Mouse (Mus musculus) layer of hippocampus, adult 9-11 months (tissue): ENCODE data around the gene Rnf130.

Experiments
- DNase-seq: peaks from one replicate; pipeline ENCODE4 v3.0.0; 2022

Gene Rnf130

DNA sequence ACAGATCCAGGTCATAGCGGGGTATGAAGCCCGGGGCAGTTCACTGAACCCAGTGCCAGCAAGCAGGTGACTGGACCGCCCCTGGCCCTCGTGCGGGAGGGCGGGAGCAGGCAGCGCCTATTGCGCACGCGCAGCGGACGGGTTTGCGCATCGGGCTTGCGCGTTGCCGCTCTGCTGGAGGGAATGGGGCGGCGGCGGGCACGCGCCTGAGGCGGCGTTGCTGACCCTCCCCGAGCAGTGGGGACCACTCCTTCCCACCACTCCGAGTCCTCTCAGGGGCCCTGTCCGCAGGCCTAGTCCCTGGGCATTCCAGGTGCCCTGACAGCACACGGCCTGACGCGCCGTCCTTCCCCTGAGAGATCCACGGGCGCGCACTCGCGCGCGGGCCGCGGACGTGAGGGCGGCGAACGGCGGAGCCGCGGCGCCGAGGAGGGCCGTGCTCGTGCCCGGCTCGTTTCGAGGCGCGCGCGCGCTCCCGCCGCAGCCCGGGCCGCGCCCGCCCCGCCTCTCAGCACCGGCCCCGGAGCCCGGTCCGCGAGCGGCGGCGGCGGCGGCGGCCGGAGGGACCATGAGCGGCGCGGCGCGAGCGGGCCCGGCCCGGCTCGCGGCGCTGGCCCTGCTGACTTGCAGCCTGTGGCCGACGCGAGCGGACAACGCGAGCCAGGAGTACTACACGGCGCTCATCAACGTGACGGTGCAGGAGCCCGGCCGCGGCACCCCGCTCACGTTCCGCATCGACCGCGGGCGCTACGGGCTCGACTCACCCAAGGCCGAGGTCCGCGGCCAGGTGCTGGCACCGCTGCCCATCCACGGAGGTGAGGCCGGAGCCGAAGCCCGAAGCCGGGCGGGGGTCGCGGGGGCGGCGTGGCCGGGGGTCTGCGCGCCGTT, at the start of gene Rnf130:
TSS of gene Rnf130 (plus strand) at position 514 of the 888 bp plus-strand sequence.
- DNase-seq, result peak; percentile 94

DNA sequence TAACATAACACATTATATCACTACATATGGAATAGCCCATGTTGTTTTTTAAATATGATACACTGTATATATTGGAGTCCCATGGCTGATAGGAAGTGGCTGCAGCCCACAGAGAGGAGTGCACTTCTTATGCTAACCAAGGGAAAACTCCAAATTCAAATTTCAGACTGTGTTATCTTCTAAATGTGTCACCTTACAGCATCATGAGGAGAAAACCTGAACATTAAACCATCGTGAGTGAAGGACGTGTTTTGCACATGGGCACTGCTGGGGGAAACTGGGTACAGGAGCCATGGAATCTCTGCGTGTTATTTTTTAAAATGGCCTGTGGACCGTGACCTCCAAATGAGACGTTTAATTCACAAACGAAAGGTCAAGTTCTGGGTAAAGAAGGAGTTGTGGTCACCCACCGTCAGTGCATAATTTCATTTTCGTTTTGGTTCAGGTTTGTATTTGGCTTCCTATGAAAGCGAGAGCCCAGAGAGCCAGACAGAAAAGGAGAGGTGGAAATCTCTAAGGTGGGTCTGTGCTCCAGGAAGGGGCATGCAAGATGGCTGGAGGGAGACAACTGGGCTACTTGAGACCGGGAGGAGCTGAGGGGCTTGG, 47.1 kb upstream of the Rnf130 start:
- DNase-seq, result no peak

GRCm38 (mm10) chr11:49978935-49979334, 46.2 kb upstream of the Rnf130 start:
- no peak for DNase-seq

GRCm38 (mm10) chr11:49980681-49981235, 44.4 kb upstream of the Rnf130 start:
- no peak for DNase-seq

DNA sequence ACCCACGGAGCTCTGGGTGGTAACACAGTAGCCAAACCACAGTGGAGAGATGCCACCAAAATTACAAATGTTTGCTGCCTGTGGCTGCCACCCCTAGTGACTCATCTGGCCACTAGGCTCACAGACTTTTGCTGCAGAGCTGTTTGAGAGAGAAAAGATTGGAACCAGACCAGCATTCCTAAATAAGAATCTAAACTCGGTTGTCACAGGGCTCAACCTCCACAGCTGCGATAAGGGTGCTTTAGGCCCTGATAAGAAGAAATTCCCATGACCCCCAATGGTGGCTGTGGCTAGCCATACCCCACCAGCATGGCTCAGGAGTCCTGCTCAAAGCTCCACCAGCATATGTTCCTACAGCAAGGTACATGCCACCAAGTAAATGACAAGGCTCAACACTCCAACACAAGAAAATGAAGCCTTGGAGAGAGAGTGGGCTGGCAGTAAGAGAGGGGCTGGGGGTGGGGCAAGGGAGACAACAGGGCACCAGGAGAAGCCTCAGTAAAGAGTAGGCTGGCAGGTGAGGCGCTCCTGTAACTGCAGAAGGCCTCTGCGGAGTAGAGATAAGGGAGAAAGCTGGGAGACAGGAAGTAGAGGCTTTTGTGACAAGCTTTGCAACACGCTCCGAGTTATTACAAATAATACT, 43.7 kb upstream of the Rnf130 start:
- DNase-seq, result no peak

- DNase-seq, result no peak
Observed at GRCm38 (mm10) chr11:49982094-49982493, 43.1 kb upstream of the Rnf130 start.

GRCm38 (mm10) chr11:49982881-49983280, 42.3 kb upstream of the Rnf130 start:
- no peak for DNase-seq

- DNase-seq, result no peak
Observed at GRCm38 (mm10) chr11:49983875-49984552, 41.1 kb upstream of the Rnf130 start.

DNA sequence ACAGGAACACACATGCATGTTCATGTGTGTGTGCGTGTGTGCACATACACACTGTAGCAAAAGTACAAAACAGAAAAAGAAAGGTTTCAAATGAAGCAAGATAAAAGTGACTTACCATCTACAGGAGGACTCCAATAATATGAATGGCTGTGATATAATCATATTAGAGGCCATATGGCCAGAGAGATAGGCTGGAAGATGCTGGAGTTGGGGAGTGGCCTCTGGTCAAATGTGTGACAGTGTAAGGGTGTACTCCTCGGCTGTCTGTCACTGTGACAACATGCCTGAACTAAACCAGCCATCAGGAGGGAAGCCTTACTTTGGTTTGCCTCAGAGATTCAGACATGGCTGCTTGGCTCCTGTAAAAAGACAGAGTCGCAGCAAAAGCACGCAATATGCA, 40.1 kb upstream of the Rnf130 start:
- no peak for DNase-seq

DNA sequence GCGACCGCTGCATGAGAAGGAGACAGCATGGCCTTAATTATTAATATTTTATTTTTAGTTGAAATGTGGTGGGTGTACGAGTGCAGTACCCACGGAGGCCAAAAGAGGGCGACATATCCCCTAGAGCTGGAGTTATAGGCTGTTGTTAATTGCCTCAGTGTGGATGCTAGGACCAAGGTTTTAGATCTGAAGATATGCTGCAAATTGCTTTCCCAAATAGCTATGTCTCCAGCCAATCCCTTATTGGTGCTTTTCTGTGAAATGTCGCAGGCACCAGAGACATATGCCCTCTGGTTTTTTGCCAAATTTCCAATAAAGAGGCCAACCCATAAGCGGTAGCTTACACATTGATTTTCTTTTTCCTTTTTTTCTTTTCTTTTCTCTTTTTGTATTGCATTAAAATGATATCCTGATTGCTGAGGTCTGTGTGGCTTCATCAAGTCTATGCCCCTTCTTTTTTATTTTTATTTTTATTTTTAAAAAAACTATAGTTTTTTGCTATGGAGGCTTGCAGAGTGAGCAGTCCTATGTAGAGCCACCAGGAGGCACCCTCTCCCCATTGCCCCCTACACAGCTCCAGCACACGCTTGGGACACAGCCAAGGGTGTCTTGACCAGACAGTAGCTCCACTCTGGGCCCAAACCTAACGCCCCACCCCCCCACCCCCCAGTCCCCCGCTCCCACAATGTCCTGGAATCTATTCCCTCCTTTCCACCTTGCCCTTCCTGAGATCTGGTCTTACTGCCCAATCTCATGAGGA, 38.7 kb upstream of the Rnf130 start:
- no peak for DNase-seq

GRCm38 (mm10) chr11:49994536-49994935, 30.6 kb upstream of the Rnf130 start:
- no peak for DNase-seq

- DNase-seq, result no peak
Observed at GRCm38 (mm10) chr11:49996398-49996797, 28.7 kb upstream of the Rnf130 start.

DNA sequence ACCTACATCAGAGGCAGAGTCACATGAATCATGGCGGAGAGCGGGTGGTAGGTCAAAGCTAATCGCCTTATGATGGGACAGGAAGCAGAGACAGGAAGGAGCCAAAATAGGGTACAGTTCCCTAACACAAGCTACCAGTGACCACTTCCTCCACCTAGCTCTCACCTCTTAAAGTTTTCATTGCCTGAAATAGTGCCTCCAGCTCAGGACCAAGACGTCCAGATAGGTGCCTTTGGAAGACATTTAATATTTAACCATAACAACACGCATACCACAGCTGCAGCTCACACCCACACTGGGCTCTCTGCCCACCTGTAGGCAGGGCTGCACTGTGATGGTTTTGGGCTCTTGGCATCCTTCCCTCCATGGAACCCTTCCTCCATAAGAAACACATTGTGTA, 27.8 kb upstream of the Rnf130 start:
- DNase-seq, result no peak

DNA sequence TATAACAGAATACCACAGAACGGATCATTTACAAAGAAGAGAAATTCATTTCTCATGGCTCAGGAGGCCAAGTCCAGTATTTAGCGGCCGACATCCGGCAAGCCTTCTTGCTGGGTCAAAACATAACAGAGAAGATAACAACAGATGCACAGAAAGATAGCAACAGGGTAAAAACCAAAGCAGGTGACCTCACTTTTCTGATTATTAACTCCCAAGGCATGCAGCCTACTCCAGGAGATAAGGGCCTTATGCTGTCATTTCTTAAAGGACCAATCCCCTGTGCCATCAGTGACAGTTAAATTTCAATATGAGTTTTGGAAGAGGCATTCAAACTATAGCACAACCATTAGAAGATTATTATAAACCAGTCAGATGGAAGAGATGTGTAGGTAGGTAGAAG, 22.3 kb upstream of the Rnf130 start:
- no peak for DNase-seq

DNA sequence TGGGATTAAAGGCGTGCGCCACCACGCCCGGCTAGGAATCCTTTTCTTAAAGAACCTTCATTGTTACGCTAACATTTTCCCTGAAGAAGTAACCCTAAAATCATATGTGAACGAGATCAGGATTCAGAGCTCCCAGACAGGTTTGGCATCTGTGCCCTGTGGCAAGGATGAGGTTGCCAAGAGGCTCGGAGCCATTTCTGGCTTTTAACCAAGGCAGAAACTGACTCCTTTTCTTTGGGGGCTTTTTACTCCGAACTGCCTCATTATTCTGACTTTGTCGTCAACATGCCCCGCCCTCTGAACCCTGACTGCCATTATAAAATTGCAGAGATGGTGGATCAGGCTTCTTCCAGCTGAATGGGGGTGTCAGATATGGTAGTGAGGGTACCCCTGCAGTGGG, 17.4 kb upstream of the Rnf130 start:
- no peak for DNase-seq

DNA sequence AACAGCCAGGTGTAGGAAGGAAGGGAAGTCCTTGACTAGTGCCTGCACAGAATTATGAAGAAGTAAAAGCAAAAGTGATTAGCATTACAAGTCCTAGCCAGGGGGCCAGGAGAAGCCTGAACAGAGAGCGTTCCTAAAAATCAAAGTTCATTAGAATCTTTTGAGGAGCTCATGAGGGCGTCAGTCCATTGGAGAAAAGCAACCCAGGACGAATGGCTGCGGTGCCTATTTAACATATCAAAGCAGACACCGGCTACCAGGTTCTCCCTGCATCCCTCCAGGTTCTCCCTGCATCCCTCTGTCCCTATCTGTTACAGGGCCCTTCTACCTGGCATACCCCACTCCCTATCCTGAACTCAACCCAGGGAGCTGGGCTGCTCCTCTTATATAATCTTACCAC, 16.9 kb upstream of the Rnf130 start:
- DNase-seq, result no peak

GRCm38 (mm10) chr11:50013016-50013415, 12.1 kb upstream of the Rnf130 start:
- no peak for DNase-seq

DNA sequence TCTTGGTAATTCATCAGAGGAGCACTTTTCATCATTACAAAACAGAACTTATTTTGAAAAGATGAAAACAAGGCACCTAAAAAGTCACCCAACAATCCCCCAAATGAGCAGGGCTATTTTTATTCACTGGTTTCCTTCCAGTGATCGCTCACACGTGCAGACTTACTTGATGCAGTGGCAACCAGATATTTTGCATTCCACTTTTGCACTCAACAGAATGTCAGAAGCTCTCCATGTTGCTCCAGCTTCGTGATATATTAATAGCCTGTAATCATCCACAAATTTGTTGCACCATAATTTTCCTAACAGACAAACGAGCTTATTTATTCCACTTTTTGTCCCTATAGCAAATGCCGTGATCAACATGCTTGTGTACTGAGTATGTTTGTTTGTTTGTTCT, 8.6 kb upstream of the Rnf130 start:
- no peak for DNase-seq

- no peak for DNase-seq
Observed at GRCm38 (mm10) chr11:50017511-50017910, 7.6 kb upstream of the Rnf130 start.

GRCm38 (mm10) chr11:50018848-50019247, 6.3 kb upstream of the Rnf130 start:
- DNase-seq, result no peak

DNA sequence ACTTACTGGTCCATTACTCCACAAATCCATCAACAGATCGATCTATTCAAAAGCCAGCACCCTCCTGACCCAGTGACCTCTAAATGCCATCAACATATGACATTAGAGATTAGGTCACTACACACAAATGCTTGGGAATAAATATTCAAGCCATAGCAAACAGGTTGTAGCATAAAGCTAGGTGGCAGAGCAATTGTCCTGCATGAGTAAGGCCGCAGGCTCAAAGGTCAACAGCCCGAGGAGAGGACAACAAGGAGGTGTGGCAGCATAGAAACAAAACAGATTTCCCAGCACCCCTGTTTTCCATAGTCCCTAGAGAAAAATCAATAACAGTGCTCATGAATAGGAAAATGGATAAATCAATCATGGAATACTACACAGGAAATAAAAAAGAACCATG, 3.1 kb upstream of the Rnf130 start:
- DNase-seq, result no peak

- no peak for DNase-seq
Observed at GRCm38 (mm10) chr11:50024445-50024832, 707 bp upstream of the Rnf130 start.
